Mouse (Mus musculus): Measurements from ENCODE around the gene Ykt6. TPM values are rescaled to one million over a fixed set of nuclear protein-coding genes. Genes with fewer than 3 reads are reported as not detected.
"Not testable (repeated sequence)": the region's sequence is repeated elsewhere in the genome, so short reads cannot be mapped to it uniquely, and the experiment has no call there.

Ykt6 gene
- total RNA-seq, 2 experiments from 2014 or later: 36.2 to 38.8 TPM

DNA sequence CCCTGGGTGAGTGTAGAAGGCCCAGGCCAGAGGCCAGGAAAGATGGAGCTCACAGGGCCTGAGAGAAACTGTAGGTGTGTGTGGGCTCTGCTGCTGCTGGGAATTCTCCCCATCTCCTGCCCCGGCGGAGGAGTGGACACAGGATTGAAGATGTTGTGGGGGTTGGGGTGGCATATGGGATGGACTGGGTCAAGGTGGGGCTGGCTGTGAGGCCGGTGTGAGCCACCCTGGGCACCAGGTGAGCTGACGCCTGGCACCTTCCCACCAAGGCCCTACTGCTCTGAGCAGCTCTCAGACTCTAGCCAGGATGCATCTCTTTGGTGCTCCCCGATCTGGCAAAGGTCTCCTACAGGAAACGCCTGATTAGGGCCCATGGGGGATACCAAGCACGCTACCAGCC lies 25.8 kb downstream of the Ykt6 start:
- DNase-seq: no peak
- intact Hi-C loops (cut with DNase I; ENCODE audit: low total_unique reads): no loop called here

DNA sequence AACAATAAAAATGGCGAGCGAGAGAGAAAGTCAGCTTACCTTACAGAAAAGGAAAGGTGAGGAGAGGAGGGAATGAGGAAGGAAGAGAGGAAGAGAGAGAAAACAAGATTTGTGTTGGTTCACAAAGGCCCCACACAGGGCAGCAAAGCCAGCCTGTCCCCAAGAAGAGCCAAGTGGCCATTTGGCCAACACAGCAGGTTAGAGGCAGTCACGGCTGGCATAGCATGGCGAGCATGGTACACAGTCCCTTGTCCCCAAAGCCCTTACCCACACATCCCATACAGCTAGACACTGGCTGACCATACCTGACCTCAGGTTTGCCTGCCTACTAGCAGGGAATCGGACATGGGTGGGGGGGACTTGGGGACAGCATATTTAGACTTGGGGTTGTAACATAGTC lies 28.1 kb downstream of the Ykt6 start:
- intact Hi-C loops (cut with DNase I; ENCODE audit: low total_unique reads): no loop called here
- DNase-seq: no peak

DNA sequence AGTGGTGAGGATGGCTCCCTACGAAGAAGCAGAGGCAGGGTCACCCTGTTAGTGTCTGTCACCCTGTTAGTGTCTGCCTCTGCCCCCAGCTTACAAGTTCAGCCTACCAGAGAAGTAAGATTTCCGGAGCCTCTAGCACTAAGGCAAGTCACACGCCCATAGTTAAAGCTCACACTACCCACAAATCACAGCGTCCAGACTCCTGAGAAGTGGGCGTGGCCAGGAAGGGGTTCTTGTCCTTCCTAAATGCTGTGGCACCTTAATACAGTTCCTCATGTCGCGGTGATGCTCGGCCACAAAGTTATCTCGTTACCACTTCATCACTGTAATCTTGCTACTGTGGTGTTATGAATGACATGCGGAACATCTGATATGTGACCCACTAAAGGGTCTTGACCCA lies 32.6 kb downstream of the Ykt6 start:
- no peak for DNase-seq
- intact Hi-C loops (cut with DNase I; ENCODE audit: low total_unique reads): no loop called here

DNA sequence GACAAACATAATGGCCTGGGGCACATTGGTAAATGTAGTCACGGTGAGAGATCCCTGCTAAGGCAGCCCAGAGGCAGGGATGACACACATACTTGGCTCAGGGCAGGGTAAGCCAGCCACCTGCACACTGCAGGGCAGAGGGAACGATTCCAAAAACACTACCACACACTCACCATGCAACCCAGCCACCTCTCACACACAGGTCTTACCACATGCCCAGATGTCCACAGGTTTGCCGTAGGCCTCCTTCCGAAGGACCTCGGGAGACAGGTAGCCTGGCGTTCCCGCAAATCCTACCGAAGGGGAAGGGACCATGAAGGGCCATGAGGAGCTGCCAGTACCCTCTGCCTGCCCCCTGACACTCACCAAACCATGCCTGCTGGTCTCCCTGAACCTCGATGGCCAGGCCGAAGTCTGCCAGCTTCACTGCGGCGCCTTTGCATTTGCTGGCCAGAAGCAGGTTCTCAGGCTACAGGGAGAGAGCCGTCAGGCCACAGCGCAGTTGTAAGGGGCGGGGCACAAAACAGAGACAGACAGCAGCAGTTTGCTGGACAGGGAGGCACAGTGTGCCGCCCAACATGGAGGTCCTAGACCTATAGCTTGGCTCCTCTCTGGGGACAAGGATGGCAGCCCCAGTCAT lies 34.6 kb downstream of the Ykt6 start:
- intact Hi-C loops (cut with DNase I; ENCODE audit: low total_unique reads): loop anchor here (5.0 kb wide), 2 partner anchors 37 to 272 kb away; no protein-coding TSS in a partner anchor
- DNase-seq: no peak

DNA sequence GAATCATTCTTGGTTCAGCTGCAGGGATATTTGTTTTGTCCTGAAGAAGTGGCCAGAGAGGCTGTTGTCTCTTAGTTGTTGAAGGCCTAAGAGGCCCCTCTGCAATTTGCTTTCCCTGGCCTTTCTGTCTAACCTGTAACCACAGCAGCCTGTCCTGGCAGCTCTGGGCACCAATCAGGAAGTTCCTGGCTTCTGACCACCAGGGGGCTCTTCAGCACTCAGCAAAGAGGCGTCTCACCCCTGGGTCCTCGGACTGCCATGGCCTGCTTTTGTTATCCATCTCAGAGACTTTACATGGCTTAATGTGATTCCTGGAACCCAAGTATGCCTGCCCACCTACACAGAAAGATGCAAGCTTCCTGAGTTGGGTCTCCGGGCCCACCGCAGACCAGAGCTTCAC lies 35.4 kb downstream of the Ykt6 start:
- intact Hi-C loops (cut with DNase I; ENCODE audit: low total_unique reads): loop anchor here (5.0 kb wide), 2 partner anchors 36 to 271 kb away; no protein-coding TSS in a partner anchor
- DNase-seq: peak; percentile 40

DNA sequence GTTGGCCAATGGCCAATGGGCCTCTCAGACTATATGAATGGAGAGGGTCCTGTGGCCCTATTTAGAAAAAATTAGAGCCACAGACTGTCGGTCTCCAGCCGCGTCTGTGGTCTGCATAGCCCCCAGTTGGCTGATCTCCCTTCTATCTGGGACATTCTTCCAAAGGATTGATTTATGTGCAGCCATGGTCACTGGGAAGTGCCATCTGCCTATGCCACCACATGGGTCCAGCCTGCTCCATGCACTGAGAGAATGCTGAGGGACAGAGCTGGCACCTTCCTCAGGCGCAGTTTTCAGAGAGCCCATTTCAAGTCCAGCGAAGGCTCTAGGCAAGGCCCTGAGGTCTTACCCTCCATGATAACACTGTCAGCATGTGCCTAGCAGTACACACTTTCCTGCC lies 38.7 kb downstream of the Ykt6 start:
- DNase-seq: no peak
- intact Hi-C loops (cut with DNase I; ENCODE audit: low total_unique reads): loop anchor here (5.0 kb wide), 2 partner anchors 33 to 268 kb away; no protein-coding TSS in a partner anchor

DNA sequence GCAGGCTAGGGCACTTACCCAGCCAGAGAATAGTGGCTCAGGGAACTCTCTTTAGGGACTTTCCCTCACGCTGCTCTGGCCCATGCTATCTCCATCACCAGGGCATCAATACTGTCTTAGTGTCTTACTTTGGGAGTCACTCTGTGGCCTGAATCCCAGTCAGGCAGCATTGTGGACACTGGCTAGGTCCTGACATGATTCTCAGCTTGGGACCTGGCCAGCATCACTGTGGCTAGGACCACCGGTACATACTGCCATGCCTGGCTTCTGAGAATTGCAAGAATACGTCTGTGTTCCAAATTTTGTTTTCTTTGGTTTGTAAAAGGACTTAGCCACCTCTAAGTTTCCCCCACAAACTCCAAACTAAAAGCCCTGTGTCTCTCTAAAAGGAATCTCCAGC lies 39.4 kb downstream of the Ykt6 start:
- intact Hi-C loops (cut with DNase I; ENCODE audit: low total_unique reads): loop anchor here (5.0 kb wide), 2 partner anchors 32 to 267 kb away; no protein-coding TSS in a partner anchor
- no peak for DNase-seq

DNA sequence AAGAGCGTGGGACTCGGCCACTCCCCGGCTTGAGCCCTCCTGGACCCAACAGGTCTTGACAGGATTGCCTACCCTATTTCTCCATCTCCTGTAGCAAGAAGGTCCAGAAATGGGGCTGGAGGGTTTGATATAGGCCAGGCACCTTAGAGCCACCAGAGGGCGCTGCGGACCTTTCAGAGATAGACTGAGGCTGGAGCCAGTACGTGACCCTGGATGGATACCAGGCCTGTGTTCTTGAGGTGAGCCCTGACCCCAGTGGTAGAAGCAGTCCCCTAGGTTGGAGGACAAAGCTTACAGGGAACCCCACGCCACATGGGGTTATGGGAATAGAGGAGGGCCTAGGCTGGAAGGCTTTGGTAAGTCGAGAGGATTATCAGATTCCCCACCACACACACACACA lies 40.5 kb downstream of the Ykt6 start:
- DNase-seq: peak; percentile 86
- intact Hi-C loops (cut with DNase I; ENCODE audit: low total_unique reads): loop anchor here (2.0 kb wide), 1 partner anchor 191 kb away; no protein-coding TSS in a partner anchor

DNA sequence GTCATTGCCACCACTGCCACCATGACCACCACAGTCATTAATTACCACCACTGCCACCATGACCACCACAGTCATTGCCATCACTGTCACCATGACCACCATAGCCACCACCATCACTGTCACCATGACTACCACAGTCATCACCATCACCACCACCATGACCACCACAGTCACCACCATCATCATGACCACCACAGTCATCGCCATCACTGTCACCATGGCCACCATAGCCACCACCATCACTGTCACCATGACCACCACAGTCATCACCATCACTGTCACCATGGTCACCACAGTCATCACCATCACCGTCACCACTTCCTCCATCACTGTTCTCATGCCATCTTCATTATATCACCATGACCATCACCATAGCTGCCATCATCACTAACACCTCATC lies 43.0 kb downstream of the Ykt6 start:
- intact Hi-C loops (cut with DNase I; ENCODE audit: low total_unique reads): no loop called here
- no peak for DNase-seq

DNA sequence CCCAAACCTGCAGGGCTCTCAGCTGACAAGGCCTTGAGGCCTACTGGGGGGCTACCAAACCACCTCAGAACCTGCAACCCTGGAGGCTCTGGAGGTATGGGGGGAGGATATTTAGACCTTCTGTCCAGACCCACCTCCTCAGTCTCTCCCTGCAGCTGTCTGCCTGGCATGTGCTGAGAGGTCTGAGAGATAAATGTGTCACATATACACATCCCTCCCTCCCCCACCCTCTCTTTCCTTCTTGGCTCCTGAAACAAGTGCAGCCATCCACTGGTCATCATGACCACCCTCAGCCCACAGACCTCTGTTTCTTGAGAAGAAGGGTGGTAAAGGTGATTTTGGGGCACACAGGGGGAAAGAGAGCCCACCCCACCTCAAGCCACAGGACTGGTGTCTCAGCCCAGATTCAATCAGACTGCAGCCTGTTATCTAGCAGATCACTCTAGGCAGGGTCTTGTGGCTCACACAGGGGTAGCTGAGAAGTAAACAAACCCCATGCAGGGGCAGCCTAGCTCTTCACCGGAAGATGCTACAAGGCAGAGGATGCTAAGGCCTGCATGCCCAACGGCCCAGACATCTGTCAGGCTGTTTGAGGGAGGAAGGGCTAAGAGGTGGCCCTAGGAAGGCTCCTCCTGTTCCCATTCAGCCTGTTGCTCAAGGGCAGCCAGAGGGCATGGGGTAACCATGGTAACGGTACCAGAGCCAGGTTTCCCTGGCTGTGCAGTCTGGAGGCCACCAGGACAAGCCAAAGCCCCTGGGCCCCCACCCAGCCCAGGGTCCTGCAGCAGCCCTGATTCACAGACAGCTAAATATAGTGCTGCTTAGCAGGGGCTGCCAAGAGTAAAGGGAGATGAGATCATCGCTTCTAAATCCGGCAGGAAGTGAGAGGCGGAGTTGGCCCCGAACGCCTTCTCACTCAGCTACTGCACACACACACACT lies 44.6 kb downstream of the Ykt6 start:
- intact Hi-C loops (cut with DNase I; ENCODE audit: low total_unique reads): no loop called here
- peak; percentile 86 for DNase-seq

DNA sequence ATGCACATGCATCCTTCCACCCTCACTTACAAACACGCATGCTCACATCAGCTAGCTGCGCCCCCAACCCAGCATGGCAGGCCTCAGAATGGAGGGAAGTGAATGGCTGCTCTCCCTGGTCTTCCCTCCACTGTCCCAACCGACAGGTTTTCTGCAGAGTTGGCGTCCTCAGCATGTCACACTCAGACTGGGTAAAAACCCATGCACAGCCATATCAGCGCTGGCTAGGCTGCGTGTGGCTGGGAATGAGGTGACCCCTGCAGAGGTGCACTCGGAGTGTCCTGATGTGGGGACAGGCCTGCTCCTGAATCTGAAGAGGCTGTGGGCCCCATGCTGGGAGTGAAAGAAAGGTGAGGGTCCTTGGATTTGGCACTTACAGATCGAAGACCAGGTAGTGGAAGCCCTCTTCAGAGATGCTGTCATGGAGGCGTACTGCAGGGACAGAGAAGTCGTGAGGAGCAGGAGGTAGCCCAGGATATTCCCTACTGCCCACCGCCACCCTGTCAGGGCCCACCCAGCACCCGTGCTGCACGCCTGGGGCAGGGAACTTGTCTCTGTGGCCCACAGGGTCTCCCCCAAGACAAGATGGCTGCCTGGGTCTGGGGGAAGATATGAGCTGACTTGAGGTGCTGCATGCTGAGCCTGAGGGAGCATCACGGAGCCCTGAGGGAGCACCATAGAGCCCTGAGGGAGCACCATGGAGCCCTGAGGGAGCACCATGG lies 45.6 kb downstream of the Ykt6 start:
- intact Hi-C loops (cut with DNase I; ENCODE audit: low total_unique reads): no loop called here
- no peak for DNase-seq

DNA sequence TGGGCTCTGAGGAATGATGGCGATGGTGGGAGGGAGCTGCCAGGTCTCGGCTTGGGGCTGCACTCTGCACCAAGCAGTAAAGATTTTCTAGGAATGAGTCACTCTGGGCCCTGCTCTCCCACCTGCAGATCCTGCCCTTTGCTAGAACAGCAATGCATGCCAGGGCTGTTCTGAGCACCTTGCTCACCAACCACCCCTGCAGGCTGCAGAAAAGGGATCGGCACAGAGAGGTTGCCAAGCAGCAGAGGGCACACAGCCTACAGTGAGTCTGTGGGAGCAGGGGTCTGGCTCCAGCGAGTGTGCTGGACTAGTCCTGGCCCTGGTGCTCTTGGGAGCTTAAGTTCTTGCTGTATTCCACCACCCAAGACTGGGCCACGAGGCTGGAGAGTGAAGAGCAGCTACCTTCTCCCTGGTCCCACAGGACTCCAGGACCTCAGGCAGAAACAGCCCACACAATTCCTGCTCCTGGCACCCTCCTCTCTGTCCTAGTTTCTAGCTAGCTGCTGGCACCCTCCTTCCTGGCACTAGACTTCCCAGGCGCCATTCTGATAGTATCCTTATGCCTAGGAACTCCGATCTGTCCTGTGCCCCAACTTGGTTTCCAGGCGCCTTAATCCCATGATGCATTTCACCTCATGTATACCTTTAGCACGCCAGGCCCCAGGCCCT lies 46.6 kb downstream of the Ykt6 start:
- DNase-seq: no peak

DNA sequence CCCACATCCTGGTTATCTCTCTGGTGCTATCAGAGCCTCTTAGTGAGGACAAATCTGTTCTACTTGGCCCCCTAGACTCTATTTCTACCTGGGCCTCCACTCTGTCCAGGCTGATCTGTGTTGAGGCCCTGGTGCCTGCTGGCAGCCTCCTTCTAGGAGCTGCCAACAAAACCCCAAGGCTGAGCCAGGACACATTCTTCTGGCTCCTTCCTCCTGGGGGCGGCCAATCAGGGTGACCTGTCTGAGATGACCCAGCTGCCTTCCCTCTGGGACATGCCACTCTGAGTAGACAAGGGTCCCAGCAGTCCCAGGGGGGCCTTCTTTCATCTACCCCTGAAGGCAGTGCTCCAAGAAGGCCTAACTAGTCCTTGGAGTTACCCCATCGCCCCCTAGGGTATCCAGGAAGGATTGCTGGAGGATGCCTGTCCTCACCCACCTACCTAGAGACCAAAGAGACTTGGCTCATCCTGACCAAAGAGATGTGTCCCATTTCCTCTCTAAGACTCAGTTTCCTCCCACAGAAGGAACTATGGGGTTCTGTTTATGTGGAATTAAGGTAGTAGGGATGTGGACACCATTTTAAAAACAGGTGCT lies 47.6 kb downstream of the Ykt6 start:
- peak; percentile 38 for DNase-seq
- intact Hi-C loops (cut with DNase I; ENCODE audit: low total_unique reads): no loop called here

More for the DNA sequence above, 46.6 kb downstream of the Ykt6 start:
- intact Hi-C loops (cut with DNase I; ENCODE audit: low total_unique reads): no loop called here

DNA sequence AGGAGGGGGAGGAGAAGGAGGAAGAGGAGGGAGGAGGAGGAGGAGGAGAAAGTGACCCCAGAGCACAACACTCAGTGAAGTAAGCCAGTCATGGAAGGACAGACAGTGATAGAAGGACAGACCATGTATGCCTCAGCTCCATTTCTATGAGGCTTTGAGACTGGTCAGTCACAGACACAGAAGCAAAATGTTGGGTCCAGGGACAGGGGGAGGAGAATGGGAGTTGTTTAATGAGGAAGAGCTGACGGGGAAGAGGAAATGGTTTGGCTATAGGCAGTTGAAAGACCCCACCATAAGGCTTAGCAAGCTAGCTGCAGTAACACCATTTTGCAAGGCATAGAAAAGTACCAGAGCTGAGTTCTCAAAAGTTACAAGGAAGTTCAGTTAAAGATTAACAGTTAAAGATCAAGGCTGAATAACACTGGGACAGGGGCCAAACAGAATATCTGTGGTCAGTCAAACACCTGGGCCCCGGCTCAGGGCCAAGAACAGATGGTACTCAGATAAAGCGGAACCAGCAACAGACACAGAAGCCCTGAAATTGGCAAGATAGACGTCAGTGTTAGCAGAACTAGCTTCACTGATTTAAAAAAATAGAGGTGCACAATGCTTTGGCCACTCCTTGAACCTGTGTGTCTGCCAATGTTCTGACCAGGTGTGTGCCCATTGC lies 50.0 kb downstream of the Ykt6 start:
- intact Hi-C loops (cut with DNase I; ENCODE audit: low total_unique reads); DNase-seq: not testable (repeated sequence)

DNA sequence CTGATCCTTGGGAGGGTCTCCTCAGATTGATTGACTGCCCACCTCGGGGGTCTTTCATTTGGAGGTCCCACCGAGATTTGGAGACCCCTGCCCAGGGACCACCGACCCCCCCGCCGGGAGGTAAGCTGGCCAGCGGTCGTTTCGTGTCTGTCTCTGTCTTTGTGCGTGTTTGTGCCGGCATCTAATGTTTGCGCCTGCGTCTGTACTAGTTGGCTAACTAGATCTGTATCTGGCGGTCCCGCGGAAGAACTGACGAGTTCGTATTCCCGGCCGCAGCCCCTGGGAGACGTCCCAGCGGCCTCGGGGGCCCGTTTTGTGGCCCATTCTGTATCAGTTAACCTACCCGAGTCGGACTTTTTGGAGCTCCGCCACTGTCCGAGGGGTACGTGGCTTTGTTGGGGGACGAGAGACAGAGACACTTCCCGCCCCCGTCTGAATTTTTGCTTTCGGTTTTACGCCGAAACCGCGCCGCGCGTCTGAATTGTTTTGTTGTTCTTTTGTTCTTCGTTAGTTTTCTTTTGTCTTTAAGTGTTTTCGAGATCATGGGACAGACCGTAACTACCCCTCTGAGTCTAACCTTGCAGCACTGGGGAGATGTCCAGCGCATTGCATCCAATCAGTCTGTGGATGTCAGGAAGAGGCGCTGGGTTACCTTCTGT lies 51.0 kb downstream of the Ykt6 start:
- intact Hi-C loops (cut with DNase I; ENCODE audit: low total_unique reads): not testable (repeated sequence)

DNA sequence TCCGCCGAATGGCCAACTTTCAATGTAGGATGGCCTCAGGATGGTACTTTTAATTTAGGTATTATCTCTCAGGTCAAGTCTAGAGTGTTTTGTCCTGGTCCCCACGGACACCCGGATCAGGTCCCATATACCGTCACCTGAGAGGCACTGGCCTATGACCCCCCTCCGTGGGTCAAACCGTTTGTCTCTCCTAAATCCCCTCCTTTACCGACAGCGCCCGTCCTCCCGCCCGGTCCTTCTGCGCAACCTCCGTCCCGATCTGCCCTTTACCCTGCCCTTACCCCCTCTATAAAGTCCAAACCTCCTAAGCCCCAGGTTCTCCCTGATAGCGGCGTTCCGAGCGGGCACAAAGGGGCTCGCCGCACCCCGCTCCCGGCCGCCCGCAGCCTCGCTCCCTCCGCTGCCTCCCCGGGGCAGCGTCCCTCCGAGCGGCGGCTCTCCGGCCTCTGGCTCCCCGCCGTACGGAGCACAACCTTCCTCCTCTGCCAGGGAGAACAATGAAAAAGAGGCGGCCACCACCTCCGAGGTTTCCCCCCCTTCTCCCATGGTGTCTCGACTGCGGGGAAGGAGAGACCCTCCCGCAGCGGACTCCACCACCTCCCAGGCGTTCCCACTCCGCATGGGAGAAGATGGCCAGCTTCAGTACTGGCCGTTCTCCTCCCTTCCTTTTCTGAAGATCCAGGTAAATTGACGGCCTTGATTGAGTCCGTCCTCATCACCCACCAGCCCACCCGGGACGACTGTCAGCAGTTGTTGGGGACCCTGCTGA lies 51.7 kb downstream of the Ykt6 start:
- intact Hi-C loops (cut with DNase I; ENCODE audit: low total_unique reads); DNase-seq: not testable (repeated sequence)

More for the DNA sequence above, 51.0 kb downstream of the Ykt6 start:
- not testable (repeated sequence) for DNase-seq

DNA sequence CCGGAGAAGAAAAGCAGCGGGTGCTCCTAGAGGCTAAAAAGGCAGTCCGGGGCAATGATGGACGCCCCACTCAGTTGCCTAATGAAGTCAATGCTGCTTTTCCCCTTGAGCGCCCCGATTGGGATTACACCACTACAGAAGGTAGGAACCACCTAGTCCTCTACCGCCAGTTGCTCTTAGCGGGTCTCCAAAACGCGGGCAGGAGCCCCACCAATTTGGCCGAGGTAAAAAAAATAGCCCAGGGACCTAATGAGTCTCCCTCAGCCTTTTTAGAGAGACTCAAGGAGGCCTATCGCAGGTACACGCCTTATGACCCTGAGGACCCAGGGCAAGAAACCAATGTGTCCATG lies 52.3 kb downstream of the Ykt6 start:
- intact Hi-C loops (cut with DNase I; ENCODE audit: low total_unique reads); DNase-seq: not testable (repeated sequence)

Data from gastrocnemius, postnatal 14 days (tissue).